Mouse (Mus musculus) stomach, postnatal 0 days (tissue): ENCODE measurements around the gene Olfr2.

Experiments used
- CTCF ChIP-seq: IDR thresholded peaks from 2 replicates; pipeline ENCODE4 v1.5.1; 2016; ENCODE audit warnings: antibody characterized with exemption, low read depth, mild to moderate bottlenecking, moderate library complexity
- EP300 ChIP-seq: optimal IDR thresholded peaks from 2 replicates; pipeline ENCODE3; 2016; ENCODE audit warnings: antibody characterized with exemption

DNA sequence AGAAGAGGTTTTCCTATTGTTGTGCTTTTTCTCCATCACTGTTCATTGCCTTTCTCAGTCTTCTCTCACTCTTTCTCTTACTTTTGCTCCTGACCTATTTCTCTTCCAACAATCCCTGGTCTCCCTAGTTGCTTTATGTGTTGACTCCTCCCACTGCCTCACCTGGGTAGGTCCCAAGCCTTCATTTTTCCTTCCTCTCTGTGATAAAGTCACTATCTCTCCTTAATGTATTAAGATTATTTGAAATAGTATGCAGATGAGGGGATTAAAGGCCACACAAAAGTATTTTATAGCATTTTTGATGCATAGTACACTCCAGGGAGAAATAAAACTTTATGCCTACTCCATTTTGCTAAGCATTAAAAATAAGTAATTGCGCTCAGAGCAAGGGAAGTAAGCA lies 42.0 kb downstream of the Olfr2 start, which contains the start of gene Olfr6:
- TF ChIP-seq CTCF (no peak), EP300 (no peak)
